Mouse (Mus musculus) kidney, embryonic 16.5 days (tissue): ENCODE measurements around the gene Ggcx. TPM values are rescaled to one million over a fixed set of nuclear protein-coding genes. Genes with fewer than 3 reads are reported as not detected.

ENCODE experiments used
- ATAC-seq: fragments of 200-750 bp; cut with Nextera tagmentation; 2 replicates; pipeline ENCODE4 v1.8.0; 2017; ENCODE audit warnings: moderate TSS enrichment; ENCODE audit not compliant: low FRiP score, low TSS enrichment
- H3K27ac ChIP-seq: fragments of 300-500 bp; sonication (generic); 2 replicates; pipeline ENCODE4 v1.5.1; 2014; ENCODE audit warnings: low read length
- H3K27me3 ChIP-seq: fragments of 300-500 bp; sonication (generic); 2 replicates; pipeline ENCODE4 v1.6.1; 2014; ENCODE audit warnings: low read length, control low read depth, mixed read lengths; ENCODE audit not compliant: insufficient read depth
- H3K36me3 ChIP-seq: fragments of 300-500 bp; sonication (generic); 2 replicates; pipeline ENCODE4 v1.6.1; 2014; ENCODE audit warnings: low read length, control low read depth, mixed read lengths; ENCODE audit not compliant: insufficient read depth
- H3K4me1 ChIP-seq: fragments of 300-500 bp; sonication (generic); 2 replicates; pipeline ENCODE4 v1.6.1; 2014; ENCODE audit warnings: low read length, control low read depth, mixed read lengths; ENCODE audit not compliant: insufficient read depth
- H3K4me2 ChIP-seq: fragments of 300-500 bp; sonication (generic); replicated peaks from 2 replicates; pipeline ENCODE4 v1.6.1; 2014; ENCODE audit warnings: low read depth, low read length
- H3K4me3 ChIP-seq: fragments of 300-500 bp; sonication (generic); 2 replicates; pipeline ENCODE4 v1.5.1; 2014; ENCODE audit warnings: mild to moderate bottlenecking, low read length
- H3K9ac ChIP-seq: fragments of 300-500 bp; sonication (generic); replicated peaks from 2 replicates; pipeline ENCODE4 v1.6.1; 2014; ENCODE audit warnings: low read length
- H3K9me3 ChIP-seq: fragments of 300-500 bp; sonication (generic); 2 replicates; pipeline ENCODE4 v1.6.1; 2016; ENCODE audit warnings: low read length, control low read depth
- WGBS: fragments of 180-500 bp; shearing (Covaris S2); extraction: QIAGEN DNeasy Blood & Tissue Kit; methylation state at CpG from one replicate; pipeline ENCODE4 v1.1.7; 2014; 5-methylcytosine and 5-hydroxymethylcytosine counted together
- polyA plus RNA-seq: library from polyadenylated mRNA; unstranded; fragments of >200 nt; fragmentation: Nextera tagmentation; extraction: Ambion mirVana; gene quantifications from 2 replicates; pipeline ENCODE4 v1.2.1, GENCODE M21; 2015

Gene Ggcx
- 31.4 and 35.6 TPM in 2 replicates for polyA plus RNA-seq

DNA sequence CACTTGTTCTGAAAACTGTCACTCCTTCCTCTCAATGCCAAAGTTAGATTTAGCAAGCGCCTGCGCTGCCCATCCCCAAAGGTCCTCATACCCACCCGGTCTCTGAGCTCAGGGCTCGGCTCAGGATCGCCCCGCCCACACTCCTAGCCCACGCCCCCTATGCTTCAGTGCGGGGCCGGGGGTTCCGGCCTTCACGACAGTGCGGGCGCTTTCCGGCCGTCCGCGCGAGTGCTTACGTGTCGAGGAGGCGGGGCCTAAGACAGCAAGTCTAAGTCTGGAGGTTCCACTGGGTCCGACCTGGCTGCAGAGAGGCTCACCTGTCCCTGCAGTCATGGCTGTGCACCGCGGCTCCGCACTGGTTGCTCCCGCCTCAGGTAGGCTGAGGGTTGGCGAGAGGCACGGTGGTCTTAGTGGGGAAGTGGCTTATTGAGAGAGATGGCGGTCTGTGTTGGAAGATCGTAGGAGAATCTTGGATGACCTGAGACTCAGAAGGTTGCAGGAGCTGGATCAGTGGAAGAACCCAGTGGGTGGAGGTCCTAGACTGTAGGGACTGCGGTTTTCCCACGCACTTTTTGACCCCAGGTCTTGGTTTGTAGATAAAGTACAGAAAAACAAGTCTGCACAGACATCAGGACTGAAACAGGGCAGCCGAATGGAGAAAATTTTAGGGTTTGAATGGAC, at the start of gene Ggcx:
Gene Ggcx (plus strand): TSS at position 233 of the 681 bp plus-strand sequence.
- peak; percentile 97 for ATAC-seq
- H3K9me3 ChIP-seq = no peaks in the 10 kb centered on the region
- H3K36me3 ChIP-seq = peaks cover 18% of the 10 kb centered on the region
- no peaks in the 10 kb centered on the region for H3K27me3 ChIP-seq
- H3K27ac ChIP-seq = peak within 1 kb of the TSS; percentile 72
- peak within 1 kb of the TSS; percentile 82 for H3K4me3 ChIP-seq
- H3K4me1 ChIP-seq = peaks cover 23% of the 10 kb centered on the region
- under 1% methylated on average over 33 of the region's 33 CpGs for WGBS
- H3K9ac ChIP-seq = peak within 1 kb of the TSS; percentile 93
- H3K4me2 ChIP-seq = peak within 1 kb of the TSS; percentile 76

DNA sequence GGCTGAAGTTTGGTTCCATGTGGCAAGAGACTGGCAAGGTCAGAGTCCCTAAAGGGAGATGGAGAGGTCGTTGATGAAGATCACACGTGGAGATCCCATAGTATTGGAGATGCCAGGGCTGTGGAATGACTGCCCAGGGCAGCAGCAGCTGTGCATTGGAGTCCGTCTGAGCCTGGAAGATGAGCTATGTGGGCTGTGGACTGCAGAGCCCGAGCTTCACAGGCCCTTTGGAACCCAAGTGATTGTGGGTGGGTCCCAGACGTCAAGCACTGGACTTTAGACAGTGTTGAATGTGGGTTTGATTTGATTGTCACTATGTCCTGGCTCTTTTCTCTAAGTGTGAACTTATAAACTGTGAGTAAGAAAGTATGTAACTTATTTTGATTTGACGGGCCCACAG, 49.1 kb upstream of the Ggcx start:
- Histone ChIP-seq H3K27me3 (no peaks in the 10 kb centered on the region), H3K9me3 (no peaks in the 10 kb centered on the region), H3K9ac (no peak overlapping the region), H3K4me2 (no peak overlapping the region), H3K27ac (no peak overlapping the region), H3K36me3 (0 out of 2 replicates have a peak, but pooled peaks cover 8% of the 10 kb centered on the region), H3K4me1 (peaks cover 18% of the 10 kb centered on the region), H3K4me3 (no peak overlapping the region)
- WGBS = 72% methylated on average over 6 of the region's 6 CpGs
- ATAC-seq = no peak

DNA sequence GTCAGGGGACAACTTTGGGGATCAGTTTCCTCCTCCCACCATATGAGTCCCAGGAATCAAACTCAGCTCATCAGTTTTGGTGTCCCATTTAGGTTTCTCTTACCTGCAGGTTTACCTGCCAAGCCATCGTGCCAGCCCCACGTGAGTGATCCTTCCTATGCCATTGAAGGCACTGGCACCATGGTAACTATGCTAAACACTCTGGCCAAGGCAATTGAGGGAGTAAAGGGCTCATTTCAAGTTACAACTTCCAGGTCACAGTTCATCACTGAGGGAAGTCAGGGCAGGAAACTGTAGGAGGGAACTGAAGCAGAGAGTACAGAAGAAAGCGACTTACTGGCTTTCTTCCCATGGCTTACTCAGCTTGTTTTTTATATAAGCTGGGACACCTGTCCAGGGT, 47.8 kb upstream of the Ggcx start:
- WGBS = 64% methylated on average over 3 of the region's 3 CpGs
- no peaks in the 10 kb centered on the region for H3K27me3 ChIP-seq
- H3K36me3 ChIP-seq = no peaks in the 10 kb centered on the region
- no peak overlapping the region for H3K27ac ChIP-seq
- H3K4me3 ChIP-seq = no peak overlapping the region
- no peaks in the 10 kb centered on the region for H3K9me3 ChIP-seq
- no peak overlapping the region for H3K4me2 ChIP-seq
- H3K4me1 ChIP-seq = peaks cover 11% of the 10 kb centered on the region
- no peak for ATAC-seq
- H3K9ac ChIP-seq = no peak overlapping the region

DNA sequence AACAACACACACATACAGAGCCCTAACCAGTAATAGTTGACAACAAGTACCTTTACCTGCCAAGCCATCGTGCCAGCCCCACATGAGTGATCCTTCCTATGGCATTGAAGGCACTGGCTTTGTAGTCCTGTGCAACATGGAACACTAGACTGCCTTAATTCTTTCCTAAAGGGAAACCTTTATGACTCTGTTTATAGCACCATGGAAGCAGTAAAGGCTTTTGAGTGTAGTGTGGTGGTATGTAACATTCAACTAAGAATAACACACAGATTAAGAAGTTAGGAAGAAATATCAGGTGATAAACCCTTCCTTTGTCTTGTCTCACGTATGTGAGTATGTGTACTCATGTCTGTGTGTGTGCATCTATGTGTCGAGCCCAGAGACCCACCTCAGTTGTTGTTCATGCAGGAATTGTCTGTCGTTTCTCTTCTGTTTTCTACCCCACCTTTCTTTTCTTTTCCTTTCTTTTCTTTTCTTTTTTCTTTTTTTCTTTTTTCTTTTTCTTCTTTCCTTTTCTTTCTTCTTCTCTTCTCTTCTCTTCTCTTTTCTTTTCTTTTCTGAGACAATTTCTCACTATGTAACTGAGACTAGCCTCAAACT, 47.2 kb upstream of the Ggcx start, which contains the start of gene Rnf181:
Gene Rnf181 (minus strand): TSS at position 113 of the 600 bp plus-strand sequence.
- 78% methylated on average over 4 of the region's 4 CpGs for WGBS
- Histone ChIP-seq H3K36me3 (no peaks in the 10 kb centered on the region), H3K27me3 (no peaks in the 10 kb centered on the region), H3K27ac (no peak within 1 kb of the TSS), H3K4me2 (no peak within 1 kb of the TSS), H3K9me3 (no peaks in the 10 kb centered on the region), H3K4me1 (peaks cover 11% of the 10 kb centered on the region), H3K4me3 (no peak within 1 kb of the TSS), H3K9ac (no peak within 1 kb of the TSS)
- ATAC-seq = no peak

DNA sequence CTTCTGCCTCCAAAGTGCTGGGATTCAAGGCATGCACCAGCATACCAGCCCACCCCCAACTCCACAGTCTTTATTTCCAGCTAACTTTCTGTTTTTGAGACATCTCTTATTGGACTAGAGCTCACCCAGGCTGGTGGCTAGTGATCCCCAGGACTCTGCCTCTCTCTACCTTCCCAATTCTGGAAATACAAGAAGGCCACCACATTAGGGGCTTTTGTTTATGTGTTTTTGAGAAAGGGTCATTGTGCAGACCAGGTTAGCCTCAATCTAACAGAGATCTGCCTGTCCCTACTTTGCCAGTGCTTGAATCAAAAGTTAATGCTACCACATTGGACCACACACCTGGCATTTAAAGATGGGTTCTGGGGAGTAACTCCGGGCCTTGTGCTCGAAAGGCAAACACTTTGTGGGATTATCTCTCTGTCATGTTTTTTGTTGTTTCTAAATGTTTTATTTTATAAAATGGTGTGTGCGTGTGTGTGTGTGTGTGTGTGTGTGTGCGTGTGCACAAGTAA, 46.6 kb upstream of the Ggcx start:
- H3K9ac ChIP-seq = no peak overlapping the region
- H3K4me1 ChIP-seq = peaks cover 11% of the 10 kb centered on the region
- H3K36me3 ChIP-seq = no peaks in the 10 kb centered on the region
- H3K4me2 ChIP-seq = no peak overlapping the region
- no peaks in the 10 kb centered on the region for H3K9me3 ChIP-seq
- WGBS = 73% methylated on average over 4 of the region's 4 CpGs
- no peak overlapping the region for H3K27ac ChIP-seq
- no peaks in the 10 kb centered on the region for H3K27me3 ChIP-seq
- no peak for ATAC-seq
- H3K4me3 ChIP-seq = no peak overlapping the region

DNA sequence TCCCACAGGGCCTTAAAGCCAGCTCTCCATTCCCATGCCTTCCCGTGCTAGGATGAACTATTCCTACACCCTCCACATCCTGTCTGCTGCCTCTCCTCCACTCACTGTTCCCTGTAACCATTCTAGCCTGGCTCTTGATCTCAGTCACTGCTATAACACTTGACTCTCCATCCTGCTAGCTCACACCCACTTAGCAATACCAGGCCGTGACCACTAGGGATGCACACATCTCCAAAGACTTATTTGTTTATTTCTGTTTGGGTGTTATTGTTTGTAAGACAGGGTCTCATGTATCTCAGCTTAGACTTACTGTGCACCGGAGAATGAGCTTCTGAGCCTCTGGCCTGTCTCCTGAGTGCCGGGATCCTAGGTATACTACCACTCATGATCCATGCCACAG, 44.6 kb upstream of the Ggcx start:
- no peak for ATAC-seq
- Histone ChIP-seq H3K4me1 (peaks cover 6% of the 10 kb centered on the region), H3K4me3 (no peak overlapping the region), H3K27ac (no peak overlapping the region), H3K27me3 (no peaks in the 10 kb centered on the region), H3K36me3 (no peaks in the 10 kb centered on the region), H3K9me3 (no peaks in the 10 kb centered on the region), H3K4me2 (no peak overlapping the region), H3K9ac (no peak overlapping the region)
- 76% methylated on average over 4 of the region's 4 CpGs for WGBS

DNA sequence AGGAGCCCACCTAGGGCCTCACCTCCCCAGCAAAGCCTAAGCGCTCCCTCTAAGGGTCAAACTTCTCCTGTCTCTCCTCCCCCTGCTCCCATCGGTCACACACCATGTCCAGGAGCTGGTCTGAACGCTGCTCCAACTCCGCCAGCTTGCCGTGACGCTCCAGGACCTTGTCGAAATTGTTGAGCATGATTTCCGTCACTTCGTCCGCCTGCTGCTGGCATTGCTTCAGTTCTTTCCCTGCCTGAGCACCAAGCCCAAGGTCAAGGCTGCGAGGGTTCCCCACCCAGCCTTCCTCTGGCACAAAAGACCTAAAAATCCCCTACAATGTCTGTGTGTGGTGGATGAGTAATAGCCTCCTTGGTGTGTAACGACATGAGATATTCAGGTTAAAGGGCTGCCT, 44.0 kb upstream of the Ggcx start:
- Histone ChIP-seq H3K4me1 (peaks cover 6% of the 10 kb centered on the region), H3K36me3 (no peaks in the 10 kb centered on the region), H3K9me3 (no peaks in the 10 kb centered on the region), H3K4me2 (no peak overlapping the region), H3K4me3 (no peak overlapping the region), H3K27ac (no peak overlapping the region), H3K9ac (no peak overlapping the region), H3K27me3 (no peaks in the 10 kb centered on the region)
- ATAC-seq = no peak
- WGBS = 77% methylated on average over 12 of the region's 12 CpGs

DNA sequence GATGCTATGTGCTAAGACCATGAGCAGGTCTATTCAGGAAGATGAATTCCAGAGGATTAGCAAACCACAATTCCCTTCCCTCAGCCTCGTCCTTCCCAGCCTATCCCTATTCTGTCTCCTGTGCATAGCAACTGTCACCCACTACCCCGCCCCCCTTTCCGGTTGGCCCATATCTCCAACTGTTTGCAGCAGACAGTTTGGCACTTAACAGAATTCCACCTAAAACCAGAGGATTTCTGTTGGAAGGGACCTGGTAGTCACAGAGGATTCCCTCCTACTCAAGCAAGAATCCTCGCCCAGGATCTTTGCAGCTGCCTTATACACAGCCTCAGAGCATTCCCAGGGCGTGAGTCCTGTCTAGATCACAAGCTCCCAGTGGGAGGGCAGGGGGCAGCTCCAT, 43.0 kb upstream of the Ggcx start:
- Histone ChIP-seq H3K4me2 (no peak overlapping the region), H3K27me3 (no peaks in the 10 kb centered on the region), H3K9me3 (no peaks in the 10 kb centered on the region), H3K36me3 (no peaks in the 10 kb centered on the region), H3K27ac (0 out of 2 replicates have a peak overlapping the region, but pooled peaks have one; percentile 60), H3K4me3 (no peak overlapping the region), H3K4me1 (peaks cover 6% of the 10 kb centered on the region), H3K9ac (peak overlapping the region; percentile 31; the same call in 1 of the 2 replicates)
- WGBS = 47% methylated on average over 5 of the region's 5 CpGs
- no peak for ATAC-seq

DNA sequence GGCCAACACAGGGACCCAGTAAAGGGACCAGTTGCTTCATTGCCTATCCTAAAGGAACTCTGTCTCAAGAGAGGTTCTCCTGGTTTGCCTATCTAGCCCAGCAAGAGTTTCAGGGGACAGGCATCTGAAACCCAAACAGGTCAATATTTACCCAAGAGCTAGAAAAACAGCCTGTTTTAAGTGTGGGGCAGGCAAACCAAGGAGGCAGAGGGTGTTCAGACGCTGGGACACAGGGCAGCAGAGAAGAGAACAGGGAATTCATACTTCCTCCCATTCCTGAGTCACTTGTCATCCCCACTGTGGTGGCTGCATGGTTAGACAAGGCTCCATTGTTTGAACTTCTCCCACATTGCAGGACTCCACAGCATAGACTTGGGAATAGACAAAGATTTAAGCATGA, 42.5 kb upstream of the Ggcx start:
- no peak for ATAC-seq
- Histone ChIP-seq H3K4me2 (no peak overlapping the region), H3K4me1 (peaks cover 6% of the 10 kb centered on the region), H3K27me3 (no peaks in the 10 kb centered on the region), H3K9ac (peak overlapping the region; percentile 31; the same call in 1 of the 2 replicates), H3K27ac (0 out of 2 replicates have a peak overlapping the region, but pooled peaks have one; percentile 60), H3K36me3 (no peaks in the 10 kb centered on the region), H3K9me3 (no peaks in the 10 kb centered on the region), H3K4me3 (no peak overlapping the region)
- 13% methylated on average over 1 of the region's 1 CpGs for WGBS

DNA sequence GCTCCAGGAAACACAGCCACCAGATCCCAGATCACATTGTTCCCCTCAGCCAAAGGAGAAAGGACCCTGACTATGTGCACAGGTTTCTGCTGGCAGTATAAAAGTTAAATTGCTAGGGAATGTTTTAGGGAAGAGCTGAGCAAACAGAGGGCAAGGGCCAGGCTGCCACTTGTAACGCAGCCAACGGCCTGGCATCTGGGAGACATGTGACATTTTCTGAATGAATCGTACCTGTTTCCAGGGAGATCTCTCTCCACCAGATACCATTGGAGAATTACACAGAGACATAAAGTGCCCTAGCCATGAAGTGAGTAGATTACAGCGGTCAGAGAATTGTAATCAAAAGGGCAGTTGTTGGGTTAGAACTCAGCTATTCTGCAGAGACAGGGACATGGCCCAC, 40.9 kb upstream of the Ggcx start:
- no peak for ATAC-seq
- no peak overlapping the region for H3K4me3 ChIP-seq
- H3K4me2 ChIP-seq = no peak overlapping the region
- H3K9me3 ChIP-seq = no peaks in the 10 kb centered on the region
- no peaks in the 10 kb centered on the region for H3K27me3 ChIP-seq
- H3K36me3 ChIP-seq = no peaks in the 10 kb centered on the region
- WGBS = 89% methylated on average over 4 of the region's 4 CpGs
- H3K27ac ChIP-seq = no peak overlapping the region
- H3K4me1 ChIP-seq = peaks cover 6% of the 10 kb centered on the region
- H3K9ac ChIP-seq = no peak overlapping the region
